Mouse (Mus musculus) lung, adult 2 months (tissue): Measurements from ENCODE around the gene Arid1b.

ENCODE experiments used
- CTCF ChIP-seq: fragments of 200-500 bp; IDR thresholded peaks from 2 replicates; pipeline ENCODE4 v1.5.1; 2011; ENCODE audit warnings: mild to moderate bottlenecking, low read length, control low read depth; ENCODE audit not compliant: insufficient read depth
- POLR2A ChIP-seq: fragments of 200-500 bp; IDR thresholded peaks from 2 replicates; pipeline ENCODE4 v1.6.1; 2011; ENCODE audit warnings: low read depth, mild to moderate bottlenecking, control low read depth, low read length, borderline replicate concordance; ENCODE audit errors: extremely low read depth

GRCm38 (mm10) chr17:5198252-5198651 is 204.1 kb downstream of the Arid1b start:
- no peak for TF ChIP-seq POLR2A
- TF ChIP-seq CTCF: no peak
